Comparison of ENCODE assay signal across 21 mouse cellular contexts in the genomic region with DNA sequence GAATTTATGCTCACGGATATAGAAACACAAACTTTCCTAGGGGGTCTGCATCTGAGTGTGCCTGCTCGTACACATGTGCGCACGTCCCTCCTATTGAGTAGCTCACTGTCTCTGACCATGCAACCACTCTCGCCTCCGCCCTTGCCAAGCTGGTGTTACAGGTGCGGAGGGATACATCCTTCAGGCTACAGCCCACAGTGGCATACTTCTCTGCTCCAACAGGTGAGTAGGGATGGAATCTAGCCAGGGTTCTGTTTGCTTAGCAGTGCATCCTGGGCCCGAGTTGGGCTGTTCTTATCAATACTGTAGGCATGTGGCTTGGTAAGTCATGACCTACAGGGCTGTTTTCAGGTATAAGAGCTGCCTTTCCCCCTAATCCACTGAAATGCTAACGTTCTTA. TPM values are rescaled to one million over a fixed set of nuclear protein-coding genes. Genes with fewer than 3 reads are reported as not detected.
"Had no signal": no experiment of that assay in that cellular context is flagged by ENCODE, and none has a peak within 500 bp of the region (broad histone marks: within the 10 kb centered on the region; RNA-seq: fewer than 3 reads in every experiment).

No protein-coding gene starts in this region.

- DNase-seq: retina, postnatal 1 day; right cerebral cortex, adult 18-20 months; right cerebral cortex, postnatal 14 days; right cerebral cortex, postnatal 25 days; right cerebral cortex, postnatal 4 days; spleen, adult 18-20 months; thymus, adult 18-20 months; thymus, adult 2 months; thymus, postnatal 14 days; thymus, postnatal 25 days; thymus, postnatal 36 days; thymus, postnatal 4 days had no signal

- H3K27me3 ChIP-seq: neural tube, embryonic 13.5 days; neural tube, embryonic 15.5 days; stomach, embryonic 15.5 days had no signal

- H3K27ac ChIP-seq: neural tube, embryonic 13.5 days; neural tube, embryonic 15.5 days; stomach, embryonic 15.5 days; stomach, postnatal 0 days had no signal

- H3K4me3 ChIP-seq: neural tube, embryonic 13.5 days; neural tube, embryonic 15.5 days; stomach, embryonic 15.5 days had no signal

RNA-seq across cellular contexts. Expression of a gene that starts 16.8 kb away (rescaled TPM):
- polyA plus RNA-seq: neural tube, embryonic 13.5 days; small intestine, adult 2 months; stomach, embryonic 14.5 days; stomach, embryonic 15.5 days; stomach, embryonic 16.5 days; stomach, postnatal 0 days; thymus, postnatal 0 days; urinary bladder, adult 2 months had no signal
